Mouse (Mus musculus) heart, embryonic 13.5 days (tissue): ENCODE measurements at regions not wholly inside any gene's neighbourhood (a gene's known extent, or its start where the extent isn't known, plus 50 kb on each side); places are given as distances from the start of the nearest gene placed in this dataset.
"Not testable (repeated sequence)": the region's sequence is repeated elsewhere in the genome, so short reads cannot be mapped to it uniquely, and the experiment has no call there.

Experiments
- ATAC-seq: fragments of 200-750 bp; cut with Nextera tagmentation; 2 replicates; pipeline ENCODE4 v1.8.0; 2017; ENCODE audit warnings: moderate TSS enrichment; ENCODE audit not compliant: insufficient number of reproducible peaks, low FRiP score, low TSS enrichment; ENCODE audit errors: extremely low read depth
- H3K27ac ChIP-seq: fragments of 300-500 bp; sonication (generic); replicated peaks from 2 replicates; pipeline ENCODE4 v1.5.1; 2015; ENCODE audit warnings: moderate library complexity, mild to moderate bottlenecking, inconsistent platforms
- H3K27me3 ChIP-seq: fragments of 300-500 bp; sonication (generic); replicated peaks from 2 replicates; pipeline ENCODE4 v1.6.1; 2015; ENCODE audit warnings: mild to moderate bottlenecking, inconsistent platforms
- H3K36me3 ChIP-seq: fragments of 300-500 bp; sonication (generic); 2 replicates; pipeline ENCODE4 v1.6.1; 2015; ENCODE audit warnings: mild to moderate bottlenecking, inconsistent platforms
- H3K4me1 ChIP-seq: fragments of 300-500 bp; sonication (generic); 2 replicates; pipeline ENCODE4 v1.6.1; 2015; ENCODE audit warnings: inconsistent platforms
- H3K4me2 ChIP-seq: fragments of 300-500 bp; sonication (generic); 2 replicates; pipeline ENCODE4 v1.6.1; 2015; ENCODE audit warnings: inconsistent platforms, mild to moderate bottlenecking, moderate library complexity
- H3K4me3 ChIP-seq: fragments of 300-500 bp; sonication (generic); 2 replicates; pipeline ENCODE4 v1.5.1; 2015; ENCODE audit warnings: moderate library complexity, mild to moderate bottlenecking, inconsistent platforms
- H3K9ac ChIP-seq: fragments of 300-500 bp; sonication (generic); 2 replicates; pipeline ENCODE4 v1.6.1; 2015; ENCODE audit warnings: inconsistent platforms, mild to moderate bottlenecking, moderate library complexity
- H3K9me3 ChIP-seq: fragments of 300-500 bp; sonication (generic); 2 replicates; pipeline ENCODE4 v1.6.1; 2016; ENCODE audit warnings: inconsistent platforms
- WGBS: fragments of 180-500 bp; shearing (Covaris S2); methylation state at CpG from one replicate; pipeline ENCODE4 v1.1.7; 2015; ENCODE audit warnings: mixed read lengths; 5-methylcytosine and 5-hydroxymethylcytosine counted together

GRCm38 (mm10) chr4:64432097-64432496 is 385.3 kb upstream of the Tnc start:
- 81% methylated on average over 1 of the region's 1 CpGs for WGBS
- ATAC-seq: no peak
- H3K4me3 ChIP-seq: no peak overlapping the region
- no peak overlapping the region for H3K9ac ChIP-seq
- H3K27ac ChIP-seq: no peak overlapping the region
- H3K9me3 ChIP-seq: no peaks in the 10 kb centered on the region
- H3K27me3 ChIP-seq: no peaks in the 10 kb centered on the region
- H3K36me3 ChIP-seq: no peaks in the 10 kb centered on the region
- H3K4me1 ChIP-seq: no peaks in the 10 kb centered on the region
- H3K4me2 ChIP-seq: no peak overlapping the region

- no peaks in the 10 kb centered on the region for H3K27me3 ChIP-seq
- ATAC-seq: no peak
- peaks cover 7% of the 10 kb centered on the region for H3K4me1 ChIP-seq
- no peaks in the 10 kb centered on the region for H3K36me3 ChIP-seq
- 41% methylated on average over 13 of the region's 13 CpGs for WGBS
- no peak overlapping the region for H3K9ac ChIP-seq
- H3K4me2 ChIP-seq: peak overlapping the region; percentile 35
- peak overlapping the region; percentile 33; the same call in 1 of the 2 replicates for H3K27ac ChIP-seq
- H3K9me3 ChIP-seq: no peaks in the 10 kb centered on the region
- H3K4me3 ChIP-seq: no peak overlapping the region
Observed at GRCm38 (mm10) chr4:64437744-64438594, 391.2 kb upstream of the Tnc start.

DNA sequence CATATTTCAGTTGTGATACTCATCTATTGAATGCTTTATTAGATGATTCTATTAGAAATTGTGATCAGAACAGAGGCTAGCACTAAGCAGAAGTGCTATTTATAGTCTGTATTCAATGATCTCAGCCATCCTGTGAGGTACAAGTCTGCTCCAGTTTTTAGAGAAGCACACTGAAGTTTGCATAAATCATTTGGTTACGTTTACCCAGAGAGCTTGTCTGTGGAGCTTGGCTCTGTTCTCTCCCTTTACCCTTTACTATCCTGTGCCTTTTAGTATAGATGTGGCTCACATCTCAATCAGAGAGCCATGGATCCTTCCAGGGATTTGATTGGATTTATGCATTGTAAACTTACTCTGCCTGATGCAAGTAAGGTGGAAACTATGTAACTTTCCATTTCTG is 404.6 kb upstream of the Tnc start:
- H3K27me3 ChIP-seq: no peaks in the 10 kb centered on the region
- no peak overlapping the region for H3K4me3 ChIP-seq
- no peak overlapping the region for H3K4me2 ChIP-seq
- no peak overlapping the region for H3K27ac ChIP-seq
- H3K36me3 ChIP-seq: no peaks in the 10 kb centered on the region
- no peaks in the 10 kb centered on the region for H3K9me3 ChIP-seq
- H3K9ac ChIP-seq: no peak overlapping the region
- ATAC-seq: no peak
- H3K4me1 ChIP-seq: no peaks in the 10 kb centered on the region
- WGBS: 60% methylated on average over 1 of the region's 1 CpGs

GRCm38 (mm10) chr4:64451946-64452345 is 405.1 kb upstream of the Tnc start:
- H3K27ac ChIP-seq: no peak overlapping the region
- no peak for ATAC-seq
- no peak overlapping the region for H3K4me2 ChIP-seq
- WGBS: 69% methylated on average over 1 of the region's 1 CpGs
- no peaks in the 10 kb centered on the region for H3K36me3 ChIP-seq
- no peak overlapping the region for H3K9ac ChIP-seq
- no peak overlapping the region for H3K4me3 ChIP-seq
- no peaks in the 10 kb centered on the region for H3K27me3 ChIP-seq
- H3K9me3 ChIP-seq: no peaks in the 10 kb centered on the region
- H3K4me1 ChIP-seq: no peaks in the 10 kb centered on the region

GRCm38 (mm10) chr4:64492260-64492962 is 445.6 kb upstream of the Tnc start:
- H3K4me2 ChIP-seq: no peak overlapping the region
- 79% methylated on average over 1 of the region's 1 CpGs for WGBS
- no peaks in the 10 kb centered on the region for H3K27me3 ChIP-seq
- no peak for ATAC-seq
- no peaks in the 10 kb centered on the region for H3K9me3 ChIP-seq
- H3K36me3 ChIP-seq: no peaks in the 10 kb centered on the region
- H3K4me3 ChIP-seq: no peak overlapping the region
- no peaks in the 10 kb centered on the region for H3K4me1 ChIP-seq
- no peak overlapping the region for H3K27ac ChIP-seq
- H3K9ac ChIP-seq: no peak overlapping the region

- H3K9ac ChIP-seq, H3K27ac ChIP-seq, H3K4me3 ChIP-seq, H3K4me2 ChIP-seq, H3K4me1 ChIP-seq, H3K27me3 ChIP-seq, H3K9me3 ChIP-seq, H3K36me3 ChIP-seq: not testable (repeated sequence)
- ATAC-seq: peak; percentile 90
Observed at GRCm38 (mm10) chr4:64497759-64498158, 450.9 kb upstream of the Tnc start.

DNA sequence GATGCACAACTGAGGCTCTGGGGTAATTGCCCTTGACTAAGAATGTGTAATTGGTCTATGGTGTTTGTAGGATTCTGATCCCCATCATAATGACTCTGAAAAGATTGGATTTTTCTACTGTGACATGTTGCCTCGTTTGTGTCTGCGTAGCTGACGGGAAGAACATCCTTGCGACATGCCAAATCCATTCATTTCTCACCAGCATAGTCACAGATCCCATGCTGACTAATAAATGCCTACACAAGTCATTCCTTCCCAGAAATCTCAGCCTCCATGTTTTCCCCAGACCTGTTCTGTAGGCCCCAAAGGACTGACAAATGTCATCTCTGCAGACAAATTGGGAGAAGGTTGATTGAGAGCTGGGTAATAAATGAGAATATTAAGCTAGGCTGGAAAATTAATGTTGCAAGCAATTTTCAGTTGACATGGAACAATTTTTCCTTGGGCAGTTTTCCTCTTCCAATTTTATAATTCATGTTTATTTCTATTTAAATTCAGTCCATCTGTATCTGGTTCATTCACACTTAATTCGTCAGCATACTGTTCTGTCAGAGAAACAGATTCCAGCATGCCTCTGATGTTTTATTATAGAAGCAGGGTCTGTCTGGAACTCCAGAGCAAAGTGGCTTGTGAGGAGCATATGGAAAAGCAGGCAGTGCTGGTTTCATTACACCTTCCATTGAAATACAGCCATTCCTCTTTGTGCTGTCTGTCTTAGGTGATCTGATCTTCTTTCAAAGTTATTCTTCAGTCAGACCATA is 454.0 kb upstream of the Tnc start:
- no peaks in the 10 kb centered on the region for H3K27me3 ChIP-seq
- no peaks in the 10 kb centered on the region for H3K36me3 ChIP-seq
- 74% methylated on average over 5 of the region's 5 CpGs for WGBS
- H3K4me2 ChIP-seq: no peak overlapping the region
- H3K9me3 ChIP-seq: no peaks in the 10 kb centered on the region
- ATAC-seq: no peak
- H3K4me3 ChIP-seq: no peak overlapping the region
- H3K4me1 ChIP-seq: no peaks in the 10 kb centered on the region
- H3K9ac ChIP-seq: no peak overlapping the region
- no peak overlapping the region for H3K27ac ChIP-seq

DNA sequence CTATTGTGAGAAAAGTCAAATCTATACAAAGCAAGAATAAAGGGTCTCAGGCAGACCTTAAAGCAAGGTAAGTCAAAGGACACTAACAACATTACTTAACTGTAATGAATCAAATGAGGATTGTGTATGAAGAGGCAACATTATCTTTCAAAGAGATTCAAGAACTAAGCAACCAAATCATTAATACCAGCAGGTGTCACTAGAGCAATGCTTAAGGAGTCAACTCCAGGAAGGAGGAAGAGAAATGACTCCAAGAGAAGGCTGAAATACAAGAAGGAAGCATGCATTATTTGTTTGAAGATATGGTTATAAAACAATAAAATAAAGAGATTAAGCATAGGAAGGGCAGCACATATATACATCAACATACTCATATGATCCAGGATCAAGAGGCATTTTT is 475.1 kb upstream of the Tnc start:
- H3K27me3 ChIP-seq: no peaks in the 10 kb centered on the region
- H3K36me3 ChIP-seq: no peaks in the 10 kb centered on the region
- H3K9ac ChIP-seq: no peak overlapping the region
- H3K9me3 ChIP-seq: no peaks in the 10 kb centered on the region
- H3K4me1 ChIP-seq: no peaks in the 10 kb centered on the region
- no peak for ATAC-seq
- no peak overlapping the region for H3K4me3 ChIP-seq
- H3K4me2 ChIP-seq: no peak overlapping the region
- H3K27ac ChIP-seq: no peak overlapping the region

- Histone ChIP-seq H3K9me3 (no peaks in the 10 kb centered on the region), H3K4me1 (no peaks in the 10 kb centered on the region), H3K27me3 (no peaks in the 10 kb centered on the region), H3K4me3 (no peak overlapping the region), H3K27ac (no peak overlapping the region), H3K36me3 (no peaks in the 10 kb centered on the region), H3K9ac (no peak overlapping the region), H3K4me2 (no peak overlapping the region)
- ATAC-seq: no peak
- 72% methylated on average over 4 of the region's 4 CpGs for WGBS
Observed at GRCm38 (mm10) chr4:64527724-64528332, 481.0 kb upstream of the Tnc start.

GRCm38 (mm10) chr4:64530585-64530984 is 483.8 kb upstream of the Tnc start:
- H3K4me3 ChIP-seq: no peak overlapping the region
- 60% methylated on average over 4 of the region's 4 CpGs for WGBS
- H3K27ac ChIP-seq: no peak overlapping the region
- no peak overlapping the region for H3K4me2 ChIP-seq
- no peaks in the 10 kb centered on the region for H3K36me3 ChIP-seq
- no peaks in the 10 kb centered on the region for H3K27me3 ChIP-seq
- H3K9me3 ChIP-seq: no peaks in the 10 kb centered on the region
- H3K4me1 ChIP-seq: no peaks in the 10 kb centered on the region
- H3K9ac ChIP-seq: no peak overlapping the region
- no peak for ATAC-seq

DNA sequence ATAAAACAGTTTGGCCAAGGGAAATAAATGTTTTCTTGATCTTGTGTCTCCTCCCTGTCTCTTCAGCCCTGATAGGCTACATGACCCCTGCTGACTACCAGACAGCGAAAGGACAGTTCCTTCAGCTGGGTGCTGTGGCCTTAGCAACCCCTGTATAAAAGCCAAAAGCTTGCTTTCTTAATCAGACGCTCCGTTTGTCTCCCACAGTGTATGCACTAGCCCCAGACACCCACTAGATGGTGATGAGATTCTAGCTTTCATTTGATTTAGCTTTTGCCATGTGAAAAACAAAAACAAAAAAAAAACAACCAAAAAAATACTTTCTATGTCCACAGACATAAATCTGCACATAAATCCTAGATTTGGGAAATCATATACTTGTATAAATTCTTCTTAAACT is 486.2 kb upstream of the Tnc start:
- Histone ChIP-seq H3K27me3 (no peaks in the 10 kb centered on the region), H3K27ac (no peak overlapping the region), H3K9ac (no peak overlapping the region), H3K36me3 (no peaks in the 10 kb centered on the region), H3K9me3 (no peaks in the 10 kb centered on the region), H3K4me3 (no peak overlapping the region), H3K4me2 (no peak overlapping the region), H3K4me1 (no peaks in the 10 kb centered on the region)
- WGBS: 33% methylated on average over 3 of the region's 3 CpGs
- ATAC-seq: no peak
